Mouse (Mus musculus) erythroblast, embryonic 14.5 days (primary cell): Measurements from ENCODE around the gene Knl1.

Source experiments
- GATA1 ChIP-seq: IDR thresholded peaks from 2 replicates; pipeline ENCODE4 v1.6.1; 2012; ENCODE audit warnings: low read length, inconsistent platforms, mixed read lengths
- TAL1 ChIP-seq: IDR thresholded peaks from 3 replicates; pipeline ENCODE4 v1.6.1; 2012; ENCODE audit warnings: low read length, inconsistent platforms, mixed read lengths

DNA sequence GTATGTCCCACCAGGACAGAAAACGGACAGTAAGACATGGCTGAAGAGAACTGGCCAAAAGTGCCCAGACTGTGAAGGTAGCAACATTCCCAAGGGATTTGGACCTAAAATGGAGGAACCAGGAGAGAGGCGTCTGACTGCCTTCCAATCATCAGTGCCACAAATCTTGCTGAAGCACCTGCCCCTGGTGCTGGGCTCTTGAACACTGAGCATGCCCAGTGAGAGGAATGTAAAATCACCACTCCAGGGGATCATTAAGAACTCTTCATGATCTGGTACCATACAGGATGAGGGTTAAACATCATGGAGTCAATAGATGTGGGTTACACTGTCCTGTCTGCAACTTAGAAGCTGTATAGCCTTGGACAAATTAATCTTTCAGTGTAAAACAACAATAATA, 1.8 kb upstream of the Knl1 start:
- TF ChIP-seq GATA1 (no peak), TAL1 (no peak)
